Mouse (Mus musculus) frontal cortex, postnatal 25 days (tissue): ENCODE measurements around the gene Hist2h2ac.
"Not testable (repeated sequence)": the region's sequence is repeated elsewhere in the genome, so short reads cannot be mapped to it uniquely, and the experiment has no call there.

ENCODE experiments used
- DNase-seq, 2 experiments: peaks; one replicate each; pipeline ENCODE4 v3.0.0; 2022; ENCODE audit warnings: low spot score in 2 of 2

Hist2h2ac gene

DNA sequence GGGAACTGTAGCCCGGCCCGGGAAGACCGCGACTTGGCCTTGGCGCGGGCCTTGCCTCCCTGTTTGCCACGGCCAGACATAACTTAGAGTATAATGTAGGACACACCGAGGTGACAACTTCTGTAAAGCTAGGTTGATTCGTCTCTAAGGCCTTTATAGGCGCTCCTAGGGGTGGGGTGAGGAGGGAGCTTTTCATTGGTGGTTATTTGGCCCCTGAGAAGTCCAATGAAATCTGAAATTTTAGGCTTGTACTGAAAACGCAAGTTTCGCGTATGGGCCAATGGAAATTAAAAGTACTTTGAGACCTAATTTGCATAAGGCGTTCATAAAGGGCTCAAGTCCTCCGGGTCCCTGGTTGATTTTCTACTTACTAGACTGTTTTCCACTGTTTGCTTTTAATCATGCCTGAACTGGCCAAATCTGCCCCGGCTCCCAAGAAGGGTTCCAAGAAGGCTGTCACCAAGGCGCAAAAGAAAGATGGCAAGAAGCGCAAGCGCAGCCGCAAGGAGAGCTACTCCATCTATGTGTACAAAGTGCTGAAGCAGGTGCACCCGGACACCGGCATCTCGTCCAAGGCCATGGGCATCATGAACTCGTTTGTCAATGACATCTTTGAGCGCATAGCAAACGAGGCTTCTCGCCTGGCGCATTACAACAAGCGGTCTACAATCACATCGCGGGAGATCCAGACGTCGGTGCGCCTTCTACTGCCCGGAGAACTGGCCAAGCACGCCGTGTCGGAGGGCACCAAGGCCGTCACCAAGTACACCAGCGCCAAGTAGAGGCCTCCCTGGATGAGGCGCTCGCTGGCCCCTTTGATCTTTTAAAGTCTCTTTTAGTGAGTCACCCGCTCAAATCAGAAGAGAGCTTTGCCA is at the start of gene Hist2h2ac, which contains the start of gene Hist2h2be:
Gene Hist2h2ac, minus strand, starts transcription at position 116 of the 875 bp plus-strand sequence.
Gene Hist2h2be, plus strand, starts transcription at position 355 of the 875 bp plus-strand sequence.
- DNase-seq, result peak; percentile 75 to 76

DNA sequence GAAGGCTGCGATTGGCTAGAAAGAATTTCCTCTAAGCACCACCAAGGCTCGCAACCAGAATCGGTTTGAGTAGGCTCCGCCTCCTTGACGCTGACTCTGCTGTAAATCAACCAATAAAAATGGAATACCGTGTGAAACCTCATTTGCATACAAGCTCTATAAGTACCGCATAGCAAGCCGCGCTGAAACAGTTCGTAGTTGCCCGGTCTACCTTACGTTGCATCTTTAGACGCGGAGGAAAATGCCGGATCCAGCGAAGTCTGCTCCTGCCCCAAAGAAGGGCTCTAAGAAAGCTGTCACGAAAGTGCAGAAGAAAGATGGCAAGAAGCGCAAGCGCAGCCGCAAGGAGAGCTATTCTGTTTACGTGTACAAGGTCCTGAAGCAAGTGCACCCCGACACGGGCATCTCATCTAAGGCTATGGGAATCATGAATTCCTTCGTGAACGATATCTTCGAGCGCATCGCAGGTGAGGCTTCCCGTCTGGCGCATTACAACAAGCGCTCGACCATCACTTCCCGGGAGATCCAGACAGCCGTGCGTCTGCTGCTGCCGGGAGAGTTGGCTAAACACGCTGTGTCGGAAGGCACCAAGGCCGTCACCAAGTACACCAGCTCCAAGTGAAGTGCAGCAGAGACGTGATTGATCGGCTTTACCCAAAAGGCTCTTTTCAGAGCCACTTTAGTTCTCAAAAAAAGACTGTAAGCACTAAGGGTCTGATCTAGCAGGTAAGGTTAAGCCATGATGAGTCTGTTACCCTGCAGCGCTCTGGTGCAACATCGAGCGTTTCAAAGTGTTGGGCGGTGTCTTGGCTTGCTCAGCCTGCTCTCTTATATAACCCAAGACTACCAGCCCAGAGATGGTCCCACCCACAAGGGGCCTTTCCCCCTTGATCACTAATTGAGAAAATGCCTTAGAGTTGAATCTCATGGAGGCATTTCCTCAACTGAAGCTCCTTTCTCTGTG is 49.1 kb upstream of the Hist2h2ac start, which contains the start of gene Hist2h2bb:
Gene Hist2h2bb, plus strand, starts transcription at position 242 of the 964 bp plus-strand sequence.
- DNase-seq, result peak; percentile 92 to 95

DNA sequence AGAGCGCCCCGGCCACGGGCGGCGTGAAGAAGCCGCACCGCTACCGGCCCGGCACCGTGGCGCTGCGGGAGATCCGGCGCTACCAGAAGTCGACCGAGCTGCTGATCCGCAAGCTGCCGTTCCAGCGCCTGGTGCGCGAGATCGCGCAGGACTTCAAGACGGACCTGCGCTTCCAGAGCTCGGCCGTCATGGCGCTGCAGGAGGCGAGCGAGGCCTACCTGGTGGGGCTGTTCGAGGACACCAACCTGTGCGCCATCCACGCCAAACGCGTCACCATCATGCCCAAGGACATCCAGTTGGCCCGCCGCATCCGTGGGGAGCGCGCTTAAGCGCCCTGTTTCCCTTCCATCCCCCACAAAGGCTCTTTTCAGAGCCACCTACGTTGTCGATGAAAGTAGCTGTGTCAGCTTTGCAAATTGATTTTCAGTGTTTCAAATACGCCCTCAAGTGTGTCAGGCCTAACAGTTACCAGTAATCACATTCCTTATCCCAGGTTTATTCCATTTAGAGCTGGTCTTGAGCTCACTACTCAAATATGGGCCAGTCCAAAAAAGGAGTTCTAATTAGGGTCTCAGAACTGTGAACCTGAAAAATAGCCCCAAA is 48.2 kb upstream of the Hist2h2ac start:
- not testable (repeated sequence) for DNase-seq

DNA sequence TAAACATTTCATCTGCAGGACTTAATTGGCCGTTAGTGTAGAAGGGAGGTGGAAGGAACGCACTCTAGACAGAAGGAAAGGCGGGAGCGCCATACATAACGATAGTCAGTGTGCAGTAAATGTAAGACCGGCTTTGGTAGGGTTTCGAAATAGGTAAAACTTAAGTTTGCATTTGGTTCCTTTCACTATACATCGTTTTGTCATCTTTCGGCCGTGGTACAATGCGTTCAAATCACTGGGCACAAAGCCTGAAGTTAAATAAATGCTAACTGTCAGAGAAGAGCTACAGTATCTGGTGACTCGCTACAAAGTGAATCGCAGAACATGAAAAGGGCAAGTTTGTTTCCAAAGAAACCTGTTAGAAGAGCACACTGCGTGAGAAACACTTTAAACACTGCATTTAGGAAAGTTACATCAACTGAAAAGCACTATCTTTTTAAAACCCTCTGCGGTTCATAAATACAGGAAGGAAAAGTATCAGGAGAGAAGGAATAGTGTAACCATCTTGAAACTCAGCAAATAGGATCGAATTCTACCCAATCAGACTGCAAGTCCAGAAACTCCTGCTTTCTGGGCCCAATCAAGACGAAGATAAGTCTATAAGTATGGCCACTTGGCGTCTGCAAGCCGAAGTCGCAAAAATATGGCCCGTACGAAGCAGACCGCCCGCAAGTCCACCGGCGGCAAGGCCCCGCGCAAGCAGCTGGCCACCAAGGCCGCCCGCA is 47.5 kb upstream of the Hist2h2ac start, which contains the start of gene Hist2h3b:
Gene Hist2h3b, plus strand, starts transcription at position 604 of the 725 bp plus-strand sequence.
- peak; percentile 70 to 72 for DNase-seq

DNA sequence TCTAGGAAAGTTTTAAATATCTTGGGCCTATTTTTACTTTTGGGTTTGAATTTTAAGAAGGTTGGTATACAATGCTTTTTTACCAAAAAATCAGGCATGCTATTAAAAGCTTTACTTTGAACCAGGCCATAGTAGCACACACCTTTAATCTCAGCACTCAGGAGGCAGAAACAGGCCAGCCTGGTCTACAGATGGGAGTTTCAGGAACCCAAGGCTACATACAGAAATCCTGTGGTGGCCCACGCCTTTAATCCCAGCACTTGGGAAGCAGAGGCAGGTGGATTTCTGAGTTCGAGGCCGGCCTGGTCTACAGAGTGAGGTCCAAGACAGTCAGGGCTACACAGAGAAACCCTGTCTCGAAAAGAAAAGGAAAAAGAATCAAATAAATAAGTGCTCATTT is 46.9 kb upstream of the Hist2h2ac start:
- DNase-seq, result no peak

DNA sequence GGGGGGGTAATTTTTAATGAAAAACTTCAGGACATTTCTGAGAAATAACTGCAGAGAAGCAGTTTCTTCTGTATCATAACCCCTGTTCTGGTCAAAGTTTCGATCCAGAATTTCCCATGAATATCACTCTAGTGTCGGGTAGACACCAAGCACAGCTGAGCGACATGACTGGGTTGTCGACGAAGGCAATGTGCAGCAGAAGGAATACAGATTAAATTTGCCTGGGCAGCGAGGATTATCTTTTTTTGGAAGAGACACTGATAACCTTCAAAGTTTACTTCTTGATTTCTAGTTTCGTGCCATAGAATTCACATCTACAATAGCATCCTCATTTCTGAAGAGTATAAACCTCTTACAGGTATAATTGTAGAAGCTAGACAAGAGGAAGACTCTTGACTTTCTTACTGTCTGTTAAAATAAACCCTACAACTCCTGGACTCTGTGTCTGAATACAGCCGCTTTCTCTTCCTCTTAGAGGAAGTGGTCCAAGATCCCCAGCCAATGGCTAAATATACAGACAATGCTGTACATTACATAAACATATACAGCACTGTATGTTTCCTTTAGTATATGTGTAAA is 45.5 kb upstream of the Hist2h2ac start:
- no peak for DNase-seq

DNA sequence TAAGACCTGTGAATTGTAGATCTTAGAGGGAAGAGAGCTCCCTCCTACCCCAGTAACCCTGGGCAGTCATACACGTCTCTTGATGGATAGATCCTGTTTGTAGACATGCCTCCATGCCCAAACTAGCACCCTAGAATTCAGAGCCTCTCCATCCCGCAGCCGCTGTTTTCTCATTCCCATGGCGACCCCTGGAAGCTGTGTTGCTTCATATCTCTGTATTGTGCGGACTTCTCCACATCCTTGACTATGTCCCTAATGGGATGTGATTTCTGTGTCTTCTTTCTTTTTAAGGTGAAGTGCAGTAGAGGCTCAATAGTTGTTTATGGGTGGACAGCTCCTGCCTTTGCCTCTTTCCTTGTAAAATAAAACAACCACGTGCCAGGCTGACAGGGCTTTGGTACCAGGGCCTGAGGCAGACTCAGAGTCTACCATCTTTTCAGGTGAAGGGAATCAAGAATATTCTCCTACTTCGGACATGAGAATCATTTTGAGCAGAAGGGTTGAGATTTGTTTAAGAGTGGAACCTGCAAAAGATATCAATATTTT is 43.8 kb upstream of the Hist2h2ac start:
- no peak for DNase-seq

DNA sequence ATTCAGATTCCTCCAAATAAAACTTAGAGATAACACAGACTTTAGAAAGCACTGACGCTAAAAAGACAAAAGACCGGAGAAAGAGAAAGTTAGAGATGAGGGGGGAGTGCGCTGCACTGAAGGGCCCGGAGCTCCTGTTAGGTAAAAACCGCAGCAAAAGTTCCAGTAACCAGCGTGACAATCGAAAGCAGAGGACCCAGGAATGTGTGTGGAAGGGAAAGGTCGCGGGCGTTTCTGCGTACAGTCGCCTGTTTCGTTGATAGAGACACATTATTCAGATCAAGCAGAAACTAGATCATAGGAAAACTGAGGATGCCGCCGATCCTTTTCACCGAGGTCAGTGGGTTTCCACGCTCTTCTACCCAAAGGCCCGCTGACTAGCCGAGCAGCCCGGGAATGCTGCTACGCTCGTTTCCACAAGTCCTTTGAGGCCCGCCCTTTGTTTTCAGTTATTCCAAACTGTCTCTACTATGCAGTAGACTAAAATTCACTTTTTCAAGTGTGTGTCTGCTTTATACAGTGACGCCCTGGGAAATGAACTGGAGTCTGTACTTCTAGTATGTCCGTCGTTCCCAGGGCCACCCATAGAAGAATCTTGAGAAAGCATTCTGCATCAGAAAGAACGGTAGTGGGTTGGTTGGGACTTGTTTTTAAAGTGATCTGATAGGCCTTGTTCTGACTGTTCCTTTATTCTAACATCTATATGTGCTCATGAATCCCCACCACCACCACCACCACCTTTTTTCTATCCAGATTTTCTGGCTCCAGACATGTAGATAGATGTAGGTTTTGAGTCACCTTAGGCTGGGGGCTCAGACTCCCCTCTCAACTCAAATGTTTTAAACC is 43.1 kb upstream of the Hist2h2ac start:
- no peak for DNase-seq

DNA sequence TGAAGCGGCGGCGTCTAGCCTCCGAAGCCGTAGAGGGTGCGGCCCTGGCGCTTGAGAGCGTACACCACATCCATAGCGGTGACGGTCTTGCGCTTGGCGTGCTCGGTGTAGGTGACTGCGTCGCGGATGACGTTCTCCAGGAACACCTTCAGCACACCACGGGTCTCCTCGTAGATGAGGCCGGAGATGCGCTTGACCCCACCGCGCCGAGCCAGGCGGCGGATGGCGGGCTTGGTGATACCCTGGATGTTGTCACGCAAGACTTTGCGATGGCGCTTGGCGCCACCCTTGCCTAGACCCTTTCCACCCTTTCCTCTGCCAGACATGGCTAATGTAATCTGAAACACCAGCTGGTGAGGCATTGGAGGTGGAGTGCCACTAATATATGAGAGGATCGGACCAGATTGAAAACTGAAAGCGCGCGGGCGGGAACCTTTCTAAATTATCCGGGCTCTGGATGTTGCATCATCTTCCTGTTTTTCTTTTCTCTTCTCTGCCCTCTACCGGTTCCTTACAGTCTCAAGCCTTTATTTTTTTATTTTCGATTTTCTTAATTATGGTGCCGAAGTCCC is 42.4 kb upstream of the Hist2h2ac start, which contains the start of gene Hist2h4:
Gene Hist2h4, minus strand, starts transcription at position 333 of the 572 bp plus-strand sequence.
- DNase-seq, result peak; percentile 98 to 99

DNA sequence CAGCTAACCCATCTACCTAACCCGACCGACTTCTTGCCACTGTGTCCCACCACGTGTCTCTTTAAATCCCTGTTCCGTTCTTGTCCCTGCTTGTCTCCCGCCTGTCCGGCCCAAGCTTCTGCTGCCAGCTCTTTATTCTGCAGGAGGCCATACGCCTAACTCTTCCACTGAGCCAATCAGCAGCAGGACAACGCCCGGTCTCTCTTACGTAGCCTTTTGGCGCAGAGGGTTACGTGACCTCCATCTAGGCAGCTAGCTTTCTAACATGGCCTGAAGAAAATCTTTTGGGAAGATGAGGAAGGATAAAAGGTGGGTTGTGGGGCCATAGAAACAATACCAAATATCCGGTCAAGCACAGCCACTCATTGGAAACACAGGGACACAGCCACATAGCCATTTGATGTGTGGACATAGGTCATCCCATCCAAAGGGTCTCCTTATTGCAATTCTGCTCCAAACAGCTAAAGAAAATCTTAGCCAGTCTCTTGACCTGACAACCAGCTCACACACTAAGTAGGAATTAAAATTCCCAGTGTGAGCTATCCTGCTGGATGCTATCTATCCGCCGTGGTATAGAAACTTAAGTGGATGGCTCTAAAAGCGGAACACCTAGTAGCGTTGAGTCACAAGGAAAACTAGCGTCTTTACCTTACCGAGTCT is 41.7 kb upstream of the Hist2h2ac start:
- DNase-seq, result peak; percentile 64 to 70

DNA sequence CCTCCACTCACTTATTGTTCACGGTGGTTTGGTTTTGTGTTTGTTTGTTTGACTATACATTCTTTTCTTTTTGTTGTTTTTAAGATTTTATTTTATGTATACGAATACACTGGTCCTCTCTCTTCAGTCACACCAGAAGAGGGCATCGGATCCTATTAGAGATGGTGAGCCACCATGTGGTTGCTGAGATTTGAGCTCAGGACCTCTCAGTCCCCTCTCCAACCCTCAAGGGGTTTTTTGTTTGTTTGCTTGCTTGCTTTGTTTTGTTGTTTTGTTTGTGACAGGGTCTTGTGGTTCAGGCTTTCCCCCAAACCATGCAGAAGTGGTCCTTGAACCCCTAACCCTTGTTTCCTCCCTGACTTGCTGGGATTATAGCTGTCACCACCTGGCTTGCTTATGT is 40.9 kb upstream of the Hist2h2ac start:
- no peak for DNase-seq

DNA sequence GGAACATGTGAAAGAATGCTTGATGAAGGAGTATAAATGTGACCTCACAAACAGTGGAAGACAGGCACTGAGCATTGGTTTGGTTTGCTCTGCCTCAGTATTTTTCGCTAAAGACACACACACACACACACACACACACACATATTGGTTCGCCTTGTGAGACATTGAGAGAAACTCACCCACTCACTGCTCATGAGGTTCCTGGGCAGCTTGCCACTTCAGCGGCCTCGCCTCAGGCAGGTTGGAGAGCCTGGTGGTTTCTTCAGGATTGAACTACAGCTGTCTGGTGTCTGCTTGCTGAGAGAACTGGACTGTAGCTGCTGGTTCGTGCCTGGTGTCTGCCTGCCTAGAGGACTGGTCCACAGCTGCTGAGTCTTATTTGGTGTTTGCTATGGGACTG is 39.5 kb upstream of the Hist2h2ac start:
- DNase-seq, result no peak

DNA sequence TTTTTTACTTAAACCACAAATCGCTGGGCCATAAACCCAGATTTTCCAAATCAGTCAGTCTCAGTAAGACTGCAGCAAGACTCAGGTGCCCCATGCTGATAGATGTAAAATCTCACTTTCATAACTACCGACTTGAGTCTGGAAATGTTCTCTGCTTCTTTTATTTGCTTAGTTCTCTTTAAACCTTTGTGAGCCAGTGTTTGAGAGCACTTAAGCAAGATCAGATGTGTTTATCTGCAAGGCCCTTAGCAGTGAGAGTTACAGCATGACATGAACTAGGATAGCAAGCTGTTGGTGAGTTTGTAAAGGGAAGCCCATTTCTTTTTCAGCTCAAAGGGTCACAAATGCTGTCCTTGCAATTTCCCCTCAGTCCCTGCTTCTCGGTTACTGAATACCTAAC is 36.5 kb upstream of the Hist2h2ac start:
- no peak for DNase-seq

DNA sequence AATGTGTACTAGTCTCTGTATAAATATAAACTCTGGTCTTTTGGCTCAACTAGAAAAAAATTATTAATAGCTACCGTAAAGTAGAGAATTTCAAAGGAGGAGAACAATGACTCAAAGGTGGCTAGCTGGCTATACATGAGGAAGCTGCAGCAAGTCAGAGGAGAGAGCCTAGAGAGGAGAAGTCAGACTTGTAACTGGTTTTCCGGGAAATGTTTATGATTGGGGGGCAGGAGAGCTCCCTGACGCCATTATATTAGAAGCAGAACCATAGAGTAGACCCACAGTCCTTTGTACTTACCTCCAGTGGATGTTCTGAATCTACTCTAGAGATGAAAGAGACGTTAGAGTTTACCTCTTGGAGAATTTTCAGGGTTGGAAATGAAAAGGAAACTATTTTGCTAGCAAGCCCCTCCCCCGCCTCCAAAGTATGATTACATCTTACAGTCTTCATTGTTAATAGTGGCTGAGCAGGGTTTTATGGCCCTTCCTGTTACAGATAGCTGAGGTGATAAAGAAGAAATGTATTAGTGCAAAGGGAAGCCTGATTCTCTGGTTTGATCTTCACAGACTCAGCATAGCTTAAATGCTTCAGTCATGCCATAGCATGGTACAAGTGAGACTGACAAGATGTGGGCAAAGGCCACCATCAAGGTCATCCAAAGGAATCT is 35.4 kb upstream of the Hist2h2ac start:
- DNase-seq, result no peak

DNA sequence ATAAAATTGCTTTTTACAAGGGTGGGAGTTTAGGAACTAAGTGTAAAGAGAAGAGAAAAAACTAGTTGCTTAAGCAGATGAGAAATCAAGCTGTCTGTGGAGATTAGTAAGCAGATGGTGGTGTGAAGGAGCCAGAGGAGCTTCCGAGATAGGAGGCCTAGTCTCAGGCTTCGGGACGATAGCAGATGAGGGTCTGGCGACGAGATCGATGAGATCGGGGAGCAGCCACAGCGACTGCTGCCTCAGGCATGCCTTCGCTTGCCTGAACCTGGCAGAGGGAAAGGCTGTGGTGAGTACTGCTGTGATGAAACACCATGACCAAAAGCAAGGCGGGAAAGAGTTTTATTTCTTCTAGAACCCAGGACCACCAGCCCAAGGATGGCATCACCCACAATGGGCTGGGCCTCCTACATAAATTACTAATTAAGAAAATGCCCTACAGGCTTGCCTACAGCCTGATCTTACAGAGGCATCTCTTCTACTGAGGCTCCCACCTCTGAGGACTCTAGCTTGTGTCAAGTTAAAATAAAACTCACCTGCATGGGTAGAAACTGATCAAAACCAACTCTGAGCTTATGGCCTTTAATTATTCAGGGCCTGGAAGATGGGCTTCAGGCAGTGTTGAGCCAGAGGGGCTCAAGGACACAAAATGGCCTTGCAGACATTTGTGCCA is 34.1 kb upstream of the Hist2h2ac start:
- DNase-seq, result no peak

DNA sequence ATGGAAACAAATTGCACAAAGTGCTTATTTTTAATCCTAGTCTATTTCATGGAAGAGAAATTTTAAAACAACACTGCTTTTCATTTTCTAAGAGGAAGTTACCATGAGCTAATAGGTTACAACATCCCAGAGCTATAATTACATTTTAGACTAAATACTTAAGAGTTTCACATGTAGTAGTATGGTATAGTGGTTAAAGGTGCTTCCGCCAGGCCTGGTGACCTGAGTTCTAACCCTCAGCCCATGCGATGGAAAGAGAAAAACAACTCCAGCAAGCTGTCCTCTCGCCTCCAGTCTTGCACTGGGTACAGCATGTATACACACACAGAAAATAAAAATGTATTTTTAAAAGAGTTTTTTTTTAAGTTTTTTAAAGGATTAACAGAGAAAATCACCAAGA is 31.1 kb upstream of the Hist2h2ac start:
- DNase-seq, result no peak

DNA sequence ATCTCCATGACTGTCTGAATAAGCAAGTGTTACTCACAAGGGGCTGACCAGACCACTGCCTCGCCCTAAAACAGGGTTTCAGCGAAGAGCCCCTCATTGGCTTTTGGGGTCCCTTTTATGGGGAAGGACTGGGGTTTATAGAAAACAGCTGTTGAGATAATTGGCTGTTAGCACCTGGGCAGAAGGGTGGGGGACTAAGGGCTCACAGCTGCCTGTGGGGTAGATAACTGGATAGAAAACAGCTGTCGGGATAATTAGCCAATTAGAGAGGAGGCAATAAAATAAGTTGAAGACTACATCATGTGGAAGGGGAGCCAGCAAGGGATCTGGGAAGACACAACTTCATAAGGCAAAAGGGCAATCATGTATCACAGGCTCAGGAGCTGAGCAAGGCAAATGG is 30.2 kb upstream of the Hist2h2ac start:
- DNase-seq, result no peak
